Mouse (Mus musculus): ENCODE measurements around the gene Tmie.
"Not testable (repeated sequence)": the region's sequence is repeated elsewhere in the genome, so short reads cannot be mapped to it uniquely, and the experiment has no call there.

The Tmie gene

DNA sequence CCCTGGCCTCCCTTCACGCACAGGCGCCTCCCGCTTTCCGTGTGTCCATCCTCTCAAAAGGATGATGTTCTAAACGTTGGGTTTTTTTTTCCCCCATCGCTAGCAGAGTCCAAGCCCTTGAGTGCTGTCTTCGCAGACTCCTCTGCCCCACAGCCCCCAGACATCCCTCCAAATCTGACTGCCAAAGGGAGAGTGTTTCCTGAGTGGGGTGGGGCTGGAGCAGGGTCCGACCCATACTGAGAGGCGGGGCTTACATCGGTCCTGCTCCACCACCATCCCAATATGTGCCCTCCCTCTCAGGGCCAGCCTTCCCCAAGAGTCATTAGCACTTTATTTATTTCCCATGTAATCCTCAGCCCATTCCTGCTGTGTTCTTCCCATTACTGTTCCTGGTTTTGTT is 45.0 kb downstream of the Tmie start:
- DNase-seq: no peak

DNA sequence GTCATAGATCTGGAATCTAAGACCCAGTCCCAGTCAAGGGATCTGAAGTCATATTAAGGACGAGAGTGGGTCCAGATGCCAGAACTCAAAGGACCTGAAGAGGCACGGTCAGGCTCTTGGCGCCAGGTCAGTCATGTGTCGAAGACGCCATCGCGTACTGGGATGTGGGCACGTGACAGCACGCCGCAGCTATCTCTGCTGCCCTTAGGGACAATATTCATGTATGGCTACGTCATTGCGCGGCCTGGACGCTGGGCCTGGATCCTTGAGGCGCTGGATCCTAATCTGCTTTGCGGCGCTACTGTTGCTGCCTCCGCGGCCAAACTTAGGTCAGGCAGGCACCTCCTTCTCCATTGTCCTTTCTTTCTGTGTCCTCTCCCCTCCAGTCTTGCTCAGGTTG is 45.5 kb downstream of the Tmie start, which contains the start of gene Prss45:
Gene Prss45 (plus strand): TSS at position 178 of the 400 bp plus-strand sequence.
- no peak for DNase-seq

DNA sequence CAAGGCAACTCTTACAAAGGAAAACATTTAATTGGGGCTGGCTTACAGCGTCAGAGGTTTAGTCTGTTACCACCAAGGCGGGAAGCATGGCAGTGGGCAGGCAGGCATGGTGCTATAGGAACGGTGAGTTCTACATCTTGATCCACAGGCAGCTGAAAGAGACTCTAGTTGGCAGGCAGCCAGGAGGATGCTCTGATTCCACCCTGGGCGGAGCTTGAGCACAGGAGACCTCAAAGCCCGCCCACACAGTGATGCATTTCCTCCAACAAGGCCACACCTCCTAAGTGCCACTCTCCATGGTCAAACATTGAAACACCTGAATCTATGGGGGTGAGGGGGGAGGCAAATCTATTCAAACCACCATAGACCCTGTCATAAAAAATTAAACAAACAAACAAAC is 46.9 kb downstream of the Tmie start:
- no peak for DNase-seq

DNA sequence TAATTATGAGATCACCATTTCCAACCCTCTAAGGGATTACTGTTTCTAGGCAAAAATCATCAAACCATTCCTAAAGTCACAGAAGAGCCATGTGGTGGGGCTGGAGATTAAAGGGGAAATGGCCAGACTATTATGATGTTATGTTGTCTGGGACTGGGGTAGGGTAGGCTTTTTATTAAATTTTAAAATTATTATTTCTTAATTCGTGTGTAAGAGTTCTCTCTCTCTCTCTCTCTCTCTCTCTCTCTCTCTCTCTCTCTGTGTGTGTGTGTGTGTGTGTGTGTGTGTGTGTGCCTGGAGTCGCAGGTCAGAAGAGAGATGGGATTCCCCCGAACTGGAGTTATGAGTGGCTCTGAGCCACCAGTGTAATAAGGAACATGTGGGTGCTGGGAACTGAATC is 53.5 kb downstream of the Tmie start, which contains the start of gene Prss43:
Gene Prss43 (plus strand): TSS at position 301 of the 400 bp plus-strand sequence.
- no peak for DNase-seq

DNA sequence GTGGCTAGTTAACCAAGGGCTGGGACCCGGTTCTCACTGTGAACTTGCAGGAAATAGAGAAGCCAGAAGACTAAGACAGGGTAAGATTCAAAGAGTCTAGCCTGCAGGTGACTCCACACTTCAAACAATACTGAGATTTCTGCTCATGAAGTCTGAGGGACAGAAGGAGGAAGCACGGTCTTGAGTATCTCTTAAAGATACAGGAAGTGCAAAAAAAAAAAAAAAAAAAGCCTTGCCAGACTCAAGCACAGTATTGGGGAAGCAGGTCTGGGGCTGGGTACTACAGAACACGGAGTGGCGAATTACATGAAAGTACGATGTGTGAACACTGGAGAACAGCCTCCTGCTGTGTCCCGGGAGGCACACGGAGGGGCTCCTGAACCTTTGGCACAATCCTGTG is 54.1 kb downstream of the Tmie start:
- no peak for DNase-seq

DNA sequence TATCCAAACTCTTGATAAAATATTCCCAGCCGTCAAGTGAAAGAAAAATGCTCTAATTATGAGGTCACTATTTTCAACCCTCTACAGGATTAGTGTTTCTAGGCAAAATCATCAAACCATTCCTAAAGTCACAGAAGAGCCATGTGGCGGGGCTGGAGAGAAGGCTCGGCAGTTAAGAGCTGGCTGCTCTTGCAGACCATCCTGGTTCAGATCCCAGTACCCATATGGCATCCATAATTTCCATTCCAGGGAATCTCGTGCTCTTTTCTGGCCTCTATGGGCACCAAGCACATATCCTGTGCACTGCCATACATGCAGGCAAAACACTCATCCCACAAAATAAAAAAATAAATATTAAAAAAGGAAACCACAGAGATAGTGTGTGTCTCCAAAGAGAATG is 54.5 kb downstream of the Tmie start:
- DNase-seq: no peak

DNA sequence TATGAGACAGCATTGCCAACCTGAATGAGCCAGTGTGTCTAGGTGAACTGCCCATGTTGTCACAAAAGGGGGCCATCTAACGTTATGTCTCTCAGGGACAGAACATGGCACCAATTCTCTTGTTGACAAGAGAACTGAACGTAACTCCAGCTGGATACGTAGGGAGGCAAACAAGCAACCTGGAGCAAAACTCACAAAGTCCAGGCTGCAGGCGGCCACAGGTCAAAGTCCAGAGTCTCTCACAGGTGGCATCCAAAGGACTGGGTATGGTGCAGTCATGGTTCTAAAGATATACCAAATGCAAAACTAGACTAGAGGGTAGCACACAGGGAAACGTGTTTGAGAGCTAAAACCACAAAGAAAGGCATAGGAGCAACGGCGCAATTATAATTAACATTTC is 58.5 kb downstream of the Tmie start:
- no peak for DNase-seq

DNA sequence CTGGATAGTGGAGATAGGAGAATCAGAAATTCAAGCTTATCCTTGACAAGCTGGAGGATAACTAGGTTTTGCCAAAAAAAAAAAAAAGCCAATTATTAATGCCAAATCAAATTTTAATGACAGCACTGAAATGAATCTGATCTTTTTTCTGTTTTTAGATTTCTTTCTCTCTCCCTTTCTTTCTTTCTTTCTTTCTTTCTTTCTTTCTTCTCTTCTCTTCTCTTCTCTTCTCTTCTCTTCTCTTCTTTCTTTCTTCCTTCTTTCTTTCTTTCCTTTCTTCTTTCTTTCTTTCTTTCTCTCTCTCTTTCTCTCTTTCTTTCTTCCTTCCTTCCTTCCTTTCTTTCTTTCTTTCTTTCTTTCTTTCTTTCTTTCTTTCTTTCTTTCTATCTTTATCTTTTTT is 59.4 kb downstream of the Tmie start:
- DNase-seq: not testable (repeated sequence)

Data from cerebellum, adult 8-10 months (tissue).